Mouse (Mus musculus) forebrain, postnatal 0 days (tissue): ENCODE results near the gene Sox6. TPM values are rescaled to one million over a fixed set of nuclear protein-coding genes. Genes with fewer than 3 reads are reported as not detected.
"Not testable (repeated sequence)": the region's sequence is repeated elsewhere in the genome, so short reads cannot be mapped to it uniquely, and the experiment has no call there.

Experiments used
- ATAC-seq: fragments of 200-750 bp; cut with Nextera tagmentation; 2 replicates; pipeline ENCODE4 v1.8.0; 2017; ENCODE audit warnings: mild to moderate bottlenecking, moderate library complexity
- DNase-seq: peaks from one replicate; pipeline ENCODE4 v3.0.0-alpha.2; 2015
- H3K27ac ChIP-seq: fragments of 300-500 bp; sonication (generic); 2 replicates; pipeline ENCODE4 v1.5.1; 2014; ENCODE audit warnings: low read depth, mild to moderate bottlenecking, antibody characterized with exemption, low read length, moderate library complexity, mixed read lengths
- H3K27me3 ChIP-seq: fragments of 300-500 bp; sonication (generic); 2 replicates; pipeline ENCODE4 v1.6.1; 2014; ENCODE audit warnings: mild to moderate bottlenecking, low read length, mixed read lengths; ENCODE audit not compliant: insufficient read depth
- H3K36me3 ChIP-seq: fragments of 300-500 bp; sonication (generic); 2 replicates; pipeline ENCODE4 v1.6.1; 2014; ENCODE audit warnings: mild to moderate bottlenecking, moderate library complexity; ENCODE audit not compliant: insufficient read depth
- H3K4me1 ChIP-seq: fragments of 300-500 bp; sonication (generic); 2 replicates; pipeline ENCODE4 v1.6.1; 2014; ENCODE audit warnings: antibody characterized with exemption; ENCODE audit not compliant: insufficient read depth
- H3K4me2 ChIP-seq: fragments of 300-500 bp; sonication (generic); 2 replicates; pipeline ENCODE4 v1.6.1; 2014; ENCODE audit warnings: low read depth, mild to moderate bottlenecking, moderate library complexity
- H3K4me3 ChIP-seq: fragments of 300-500 bp; sonication (generic); 2 replicates; pipeline ENCODE4 v1.5.1; 2014; ENCODE audit warnings: low read depth, low read length, mixed read lengths
- H3K9ac ChIP-seq: fragments of 300-500 bp; sonication (generic); 2 replicates; pipeline ENCODE4 v1.6.1; 2014; ENCODE audit warnings: mild to moderate bottlenecking
- H3K9me3 ChIP-seq: fragments of 300-500 bp; sonication (generic); 2 replicates; pipeline ENCODE4 v1.6.1; 2016; ENCODE audit warnings: low read length
- CTCF ChIP-seq: sonication (generic); IDR thresholded peaks from 2 replicates; pipeline ENCODE4 v1.5.1; 2016; ENCODE audit warnings: antibody characterized with exemption, control low read depth, low read depth
- WGBS: fragments of 180-500 bp; shearing (Covaris S2); extraction: QIAGEN DNeasy Blood & Tissue Kit; methylation state at CpG from one replicate; pipeline ENCODE4 v1.1.7; 2014; 5-methylcytosine and 5-hydroxymethylcytosine counted together
- polyA plus RNA-seq: library from polyadenylated mRNA; unstranded; fragments of >200 nt; fragmentation: Nextera tagmentation; extraction: Ambion mirVana; gene quantifications from 2 replicates; pipeline ENCODE4 v1.2.1, GENCODE M21; 2015
- total RNA-seq: library from RNA; depleted of rRNA; stranded (reverse); fragments of >200 nt; gene quantifications from 2 replicates; pipeline ENCODE4 v1.2.3, GENCODE M21; 2014

Gene Sox6
- total and polyA plus RNA-seq, 2 experiments from 2014 or later, result 46.2 to 64.7 TPM

GRCm38 (mm10) chr7:115615697-115616237, 422.8 kb downstream of the Sox6 start:
- peak; percentile 40 for DNase-seq
- peak overlapping the region; percentile 23; the same call in 1 of the 2 replicates for H3K9ac ChIP-seq
- no peaks in the 10 kb centered on the region for H3K4me1 ChIP-seq
- 8% methylated on average over 10 of the region's 10 CpGs for WGBS
- no peaks in the 10 kb centered on the region for H3K9me3 ChIP-seq
- no peak for TF ChIP-seq CTCF
- H3K27me3 ChIP-seq, result no peaks in the 10 kb centered on the region
- peak overlapping the region; percentile 30 for H3K4me2 ChIP-seq
- 0 out of 2 replicates have a peak overlapping the region, but pooled peaks have one; percentile 2 for H3K27ac ChIP-seq
- H3K36me3 ChIP-seq, result no peaks in the 10 kb centered on the region
- ATAC-seq, result peak; percentile 51; the same call in 1 of the 2 replicates
- peak overlapping the region; percentile 6; the same call in 1 of the 2 replicates for H3K4me3 ChIP-seq

- Histone ChIP-seq H3K9me3 (no peaks in the 10 kb centered on the region), H3K4me1 (no peaks in the 10 kb centered on the region), H3K4me2 (no peak overlapping the region), H3K27ac (no peak overlapping the region), H3K36me3 (no peaks in the 10 kb centered on the region), H3K9ac (no peak overlapping the region), H3K4me3 (no peak overlapping the region), H3K27me3 (no peaks in the 10 kb centered on the region)
- 73% methylated on average over 1 of the region's 1 CpGs for WGBS
- TF ChIP-seq CTCF, result no peak
- ATAC-seq, result no peak
- DNase-seq, result no peak
Observed at GRCm38 (mm10) chr7:115607485-115607884, 431.1 kb downstream of the Sox6 start.

- not testable (repeated sequence) for H3K27me3 ChIP-seq, H3K9me3 ChIP-seq, DNase-seq, ATAC-seq, H3K4me1 ChIP-seq, H3K9ac ChIP-seq, H3K36me3 ChIP-seq, H3K4me2 ChIP-seq, H3K4me3 ChIP-seq, H3K27ac ChIP-seq
- 65% methylated on average over 3 of the region's 3 CpGs for WGBS
Observed at GRCm38 (mm10) chr7:115606125-115606524, 432.5 kb downstream of the Sox6 start.

- no peaks in the 10 kb centered on the region for H3K36me3 ChIP-seq
- no peaks in the 10 kb centered on the region for H3K9me3 ChIP-seq
- H3K4me2 ChIP-seq, result no peak overlapping the region
- DNase-seq (peak; percentile 47), ATAC-seq (peak; percentile 73)
- no peak overlapping the region for H3K4me3 ChIP-seq
- H3K9ac ChIP-seq, result no peak overlapping the region
- no peak overlapping the region for H3K27ac ChIP-seq
- TF ChIP-seq CTCF, result no peak
- no peaks in the 10 kb centered on the region for H3K27me3 ChIP-seq
- H3K4me1 ChIP-seq, result no peaks in the 10 kb centered on the region
- WGBS, result 19% methylated on average over 7 of the region's 7 CpGs
Observed at GRCm38 (mm10) chr7:115604883-115605282, 433.7 kb downstream of the Sox6 start.

- DNase-seq, result no peak
- 71% methylated on average over 6 of the region's 6 CpGs for WGBS
Observed at GRCm38 (mm10) chr7:115597376-115597775, 441.2 kb downstream of the Sox6 start.

GRCm38 (mm10) chr7:115580461-115580860, 458.1 kb downstream of the Sox6 start:
- Histone ChIP-seq H3K27me3 (no peaks in the 10 kb centered on the region), H3K4me2 (no peak overlapping the region), H3K9ac (no peak overlapping the region), H3K9me3 (no peaks in the 10 kb centered on the region), H3K4me1 (no peaks in the 10 kb centered on the region), H3K4me3 (no peak overlapping the region), H3K27ac (no peak overlapping the region), H3K36me3 (no peaks in the 10 kb centered on the region)
- DNase-seq, result no peak
- no peak for ATAC-seq
- 53% methylated on average over 7 of the region's 7 CpGs for WGBS
- TF ChIP-seq CTCF, result no peak

More at GRCm38 (mm10) chr7:115597376-115597775, 441.2 kb downstream of the Sox6 start:
- Histone ChIP-seq H3K9me3 (no peaks in the 10 kb centered on the region), H3K4me1 (no peaks in the 10 kb centered on the region), H3K4me3 (no peak overlapping the region), H3K36me3 (no peaks in the 10 kb centered on the region), H3K27me3 (no peaks in the 10 kb centered on the region), H3K9ac (no peak overlapping the region), H3K4me2 (no peak overlapping the region), H3K27ac (no peak overlapping the region)
- TF ChIP-seq CTCF, result no peak
- ATAC-seq, result no peak

- Histone ChIP-seq H3K9ac (no peak overlapping the region), H3K4me1 (no peaks in the 10 kb centered on the region), H3K9me3 (no peaks in the 10 kb centered on the region), H3K4me3 (no peak overlapping the region), H3K27me3 (no peaks in the 10 kb centered on the region), H3K4me2 (no peak overlapping the region), H3K27ac (no peak overlapping the region), H3K36me3 (no peaks in the 10 kb centered on the region)
- no peak for TF ChIP-seq CTCF
- WGBS, result 82% methylated on average over 3 of the region's 3 CpGs
- ATAC-seq (no peak), DNase-seq (no peak)
Observed at GRCm38 (mm10) chr7:115579826-115580225, 458.8 kb downstream of the Sox6 start.
